Mouse (Mus musculus): ENCODE data around the gene Adamts10.

The Adamts10 gene

DNA sequence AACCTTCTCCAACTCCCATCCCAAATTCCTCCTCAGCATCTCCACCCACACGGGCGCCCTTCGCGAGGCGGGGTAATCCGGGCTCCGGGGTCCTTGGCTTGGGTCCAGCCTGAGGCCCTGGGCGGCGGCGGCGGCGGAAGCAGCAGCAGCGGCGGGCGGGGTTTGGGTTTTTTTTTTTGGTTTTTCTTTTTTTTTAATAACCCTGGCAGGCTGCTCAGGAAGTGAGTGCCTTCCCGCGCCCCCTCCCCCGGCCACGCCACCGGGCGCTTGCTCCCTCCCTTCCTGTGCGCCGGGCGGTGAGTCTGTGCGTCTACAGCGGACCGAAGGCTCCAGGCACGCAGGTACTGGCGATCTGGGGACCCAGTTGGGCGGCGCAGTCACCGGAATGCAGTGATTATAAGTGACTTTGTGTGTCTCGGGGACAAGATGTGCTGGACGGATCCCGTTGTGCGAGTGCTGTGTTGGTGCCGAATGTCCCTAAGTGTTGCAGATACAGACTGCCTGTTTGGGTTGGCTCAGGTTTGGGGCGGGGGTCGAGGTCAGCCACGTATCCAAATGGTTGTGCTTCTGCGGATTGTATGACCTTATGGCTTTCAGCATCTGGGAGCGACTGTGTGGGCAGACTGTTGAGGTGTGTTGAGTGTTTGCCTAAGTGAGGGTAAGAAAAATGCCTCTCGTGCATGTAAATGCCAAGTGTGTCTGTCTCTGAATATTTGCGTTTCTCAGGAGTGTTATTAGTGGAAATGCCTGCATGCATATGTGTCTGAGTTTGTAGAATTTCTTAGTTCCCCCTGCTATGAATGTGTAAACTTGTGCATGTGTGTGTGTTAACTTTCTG, at the start of gene Adamts10:
Gene Adamts10 (plus strand): TSS at position 287 of the 838 bp plus-strand sequence.
- DNase-seq (ENCODE audit: low spot score in 2 of 2): peak; percentile 49 to 76

DNA sequence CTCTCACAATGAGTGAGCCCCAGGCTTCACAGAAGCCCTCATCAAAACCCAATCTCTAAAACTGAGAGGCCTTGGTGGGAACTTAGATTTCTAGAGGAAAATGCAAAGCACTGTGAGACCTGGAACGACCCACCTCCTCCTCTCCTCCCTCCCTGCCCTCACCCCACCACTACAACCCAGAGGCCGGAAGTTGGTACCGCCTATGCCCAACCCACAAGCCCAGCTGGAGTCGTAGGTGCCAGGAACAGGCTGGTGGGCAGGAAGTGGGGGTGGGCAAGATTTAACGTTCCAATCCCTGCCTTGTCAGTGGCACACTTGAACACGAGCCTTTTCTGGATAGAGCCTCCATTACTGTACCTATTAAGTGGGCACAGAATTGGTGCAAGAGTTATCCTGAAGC, 40.0 kb upstream of the Adamts10 start:
- no peak for DNase-seq (ENCODE audit: low spot score in 2 of 2)

- no peak for DNase-seq (ENCODE audit: low spot score in 2 of 2)
These were observed 36.8 kb upstream of the Adamts10 start for GRCm38 (mm10) chr17:33487211-33487610.

DNA sequence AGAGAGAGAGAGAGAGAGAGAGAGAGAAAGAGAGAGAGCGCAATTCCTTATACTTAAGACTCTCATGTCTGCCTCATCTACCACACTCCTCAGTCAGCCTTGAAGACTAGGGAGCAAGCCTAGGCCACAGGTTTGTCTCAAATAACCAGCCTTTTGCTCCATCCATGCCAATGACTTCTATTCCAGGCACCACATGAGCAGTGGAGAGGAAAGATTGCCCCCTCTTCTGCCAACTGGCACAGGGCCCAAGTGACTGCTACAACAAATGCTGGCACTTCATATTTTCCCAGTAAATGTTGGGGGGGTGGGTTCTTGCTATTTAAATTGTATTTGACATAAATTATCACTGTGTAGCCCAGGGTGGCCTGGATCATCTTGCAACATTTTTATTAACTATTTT, 36.4 kb upstream of the Adamts10 start:
- DNase-seq (ENCODE audit: low spot score in 2 of 2): no peak

DNA sequence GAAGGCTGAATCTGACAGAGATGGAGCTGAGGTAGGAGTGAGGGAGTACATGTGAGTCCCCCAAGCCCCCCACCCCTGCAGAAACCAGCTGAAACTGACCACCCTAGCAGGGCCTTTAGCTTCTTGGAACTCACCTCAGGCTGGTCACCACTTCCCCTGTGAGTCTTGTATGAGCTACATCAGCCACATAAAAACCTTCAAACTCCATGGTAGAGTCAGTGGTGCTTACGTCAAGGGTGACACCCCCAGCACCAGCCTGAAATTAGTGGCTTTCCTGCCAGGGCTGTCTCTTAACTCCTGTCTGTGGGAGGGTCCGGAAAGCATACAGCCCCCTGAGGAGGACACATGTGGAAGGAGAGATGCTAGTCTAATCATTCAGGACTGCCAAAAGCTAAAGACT, 32.6 kb upstream of the Adamts10 start:
- DNase-seq (ENCODE audit: low spot score in 2 of 2): no peak

GRCm38 (mm10) chr17:33493065-33493464, 30.9 kb upstream of the Adamts10 start:
- peak in 1 of 2 experiments; percentile 12 for DNase-seq (ENCODE audit: low spot score in 2 of 2)

DNA sequence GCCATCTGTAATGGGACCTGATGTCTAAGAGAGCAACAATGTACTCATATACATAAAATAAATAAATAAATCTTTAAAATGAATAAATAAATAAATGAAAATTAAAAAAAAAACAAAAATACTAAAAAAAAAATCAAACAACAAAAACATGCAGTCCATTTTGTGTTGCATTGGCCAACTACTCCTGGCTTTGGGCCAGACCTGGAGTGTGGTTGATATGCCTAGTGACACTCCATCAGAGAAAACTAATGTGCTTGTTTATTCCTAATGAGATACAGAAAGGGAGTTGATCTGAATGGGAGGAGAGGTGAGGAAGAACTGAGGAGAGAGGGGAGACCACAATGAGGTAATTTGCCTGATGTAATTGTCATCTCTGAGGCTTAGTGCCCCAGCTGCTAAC, 29.4 kb upstream of the Adamts10 start:
- no peak for DNase-seq (ENCODE audit: low spot score in 2 of 2)

GRCm38 (mm10) chr17:33498918-33499317, 25.1 kb upstream of the Adamts10 start:
- no peak for DNase-seq (ENCODE audit: low spot score in 2 of 2)

GRCm38 (mm10) chr17:33508386-33508785, 15.6 kb upstream of the Adamts10 start:
- DNase-seq (ENCODE audit: low spot score in 2 of 2): no peak

DNA sequence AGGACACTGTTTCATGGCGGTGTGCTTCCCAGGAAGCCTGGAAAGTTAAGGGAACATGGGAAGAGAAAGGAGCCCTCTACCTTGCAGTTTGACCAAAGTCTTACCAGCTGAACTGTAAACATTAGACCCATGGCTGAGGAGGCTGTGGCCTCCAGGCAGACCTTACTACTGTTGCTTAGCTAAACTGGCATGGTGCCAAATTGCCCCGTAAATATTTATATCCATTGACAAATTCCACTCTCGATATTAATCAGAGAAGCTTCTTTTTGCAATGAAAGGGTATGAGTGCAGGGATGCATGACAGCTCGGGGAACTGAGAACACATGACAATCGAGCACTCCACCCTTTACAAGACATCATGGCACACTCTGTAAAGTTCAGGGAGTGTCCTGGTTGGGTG, 13.8 kb upstream of the Adamts10 start:
- no peak for DNase-seq (ENCODE audit: low spot score in 2 of 2)

GRCm38 (mm10) chr17:33512441-33513415, 11.3 kb upstream of the Adamts10 start:
- no peak for DNase-seq (ENCODE audit: low spot score in 2 of 2)

- no peak for DNase-seq (ENCODE audit: low spot score in 2 of 2)
These were observed 10.1 kb upstream of the Adamts10 start for GRCm38 (mm10) chr17:33513874-33514273.

- no peak for DNase-seq (ENCODE audit: low spot score in 2 of 2)
These were observed 3.6 kb upstream of the Adamts10 start for GRCm38 (mm10) chr17:33520366-33520765.

- DNase-seq (ENCODE audit: low spot score in 2 of 2): no peak
These were observed 530 bp upstream of the Adamts10 start for GRCm38 (mm10) chr17:33523431-33523917.

- no peak for DNase-seq (ENCODE audit: low spot score in 2 of 2)
These were observed 886 bp downstream of the Adamts10 start for GRCm38 (mm10) chr17:33524806-33525373.

GRCm38 (mm10) chr17:33526506-33526905, 2.5 kb downstream of the Adamts10 start:
- DNase-seq (ENCODE audit: low spot score in 2 of 2): peak in 1 of 2 experiments; percentile 35

DNA sequence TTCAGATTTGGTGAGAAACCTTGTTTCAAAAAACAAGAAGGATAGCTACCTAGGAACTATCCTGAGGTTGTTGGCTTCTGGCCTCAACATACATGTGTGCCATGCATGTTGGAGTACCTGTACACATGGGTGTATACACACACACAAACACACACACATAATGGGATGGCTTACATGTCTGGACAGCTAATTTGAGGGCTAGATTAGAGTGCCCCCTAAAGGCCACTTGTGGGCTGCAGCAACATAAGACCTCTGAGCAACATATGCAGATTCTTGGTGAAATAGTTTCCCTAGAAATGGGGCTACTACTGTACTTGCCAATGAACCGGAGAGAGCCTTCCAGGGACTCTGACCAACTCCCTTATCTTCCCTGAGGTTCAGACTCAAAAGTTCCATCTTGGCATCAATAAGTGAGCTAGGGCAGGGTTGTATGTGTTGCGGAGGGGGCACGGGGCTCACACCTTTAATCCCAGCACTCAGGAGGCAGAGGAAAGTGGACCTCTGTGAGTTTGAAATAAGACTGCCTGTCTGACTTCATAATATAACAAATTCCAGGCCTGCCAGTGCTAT, 15.2 kb downstream of the Adamts10 start:
- DNase-seq (ENCODE audit: low spot score in 2 of 2): peak in 1 of 2 experiments; percentile 31

DNA sequence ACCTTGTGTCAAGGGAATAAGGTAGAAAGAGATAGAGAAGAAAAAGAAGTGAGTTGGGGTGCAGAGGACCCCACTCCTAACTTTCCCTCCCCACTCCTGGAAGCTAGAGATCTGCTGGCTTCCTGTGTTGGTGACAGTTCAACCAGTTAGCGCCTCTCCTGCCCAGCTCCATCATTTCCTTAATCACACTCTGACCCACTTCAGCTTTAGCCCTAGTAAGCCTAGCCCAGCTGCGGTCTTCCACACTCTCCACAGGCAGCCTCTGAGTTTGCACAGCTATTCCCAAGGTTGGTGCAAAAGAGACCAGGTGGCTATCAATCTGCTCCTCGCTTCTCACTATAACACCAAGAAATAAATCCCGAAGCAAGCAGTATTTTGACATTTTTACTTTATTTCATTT, 15.9 kb downstream of the Adamts10 start:
- DNase-seq (ENCODE audit: low spot score in 2 of 2): no peak

DNA sequence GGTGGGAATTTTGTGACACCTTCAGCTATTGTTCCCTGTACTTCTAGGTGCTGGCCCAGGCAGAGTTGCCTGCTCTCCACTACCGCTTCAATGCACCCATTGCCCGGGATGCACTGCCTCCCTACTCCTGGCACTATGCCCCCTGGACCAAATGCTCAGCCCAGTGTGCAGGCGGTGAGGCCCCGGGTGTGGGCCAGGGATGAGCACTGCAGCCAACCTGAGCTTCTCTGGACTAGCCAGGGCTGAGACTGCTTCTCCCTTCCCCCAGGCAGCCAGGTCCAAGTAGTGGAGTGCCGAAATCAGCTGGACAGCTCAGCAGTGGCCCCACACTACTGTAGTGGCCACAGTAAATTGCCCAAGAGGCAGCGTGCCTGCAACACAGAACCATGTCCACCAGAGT, 25.2 kb downstream of the Adamts10 start:
- DNase-seq (ENCODE audit: low spot score in 2 of 2): no peak

GRCm38 (mm10) chr17:33550388-33550787, 26.4 kb downstream of the Adamts10 start:
- no peak for DNase-seq (ENCODE audit: low spot score in 2 of 2)

DNA sequence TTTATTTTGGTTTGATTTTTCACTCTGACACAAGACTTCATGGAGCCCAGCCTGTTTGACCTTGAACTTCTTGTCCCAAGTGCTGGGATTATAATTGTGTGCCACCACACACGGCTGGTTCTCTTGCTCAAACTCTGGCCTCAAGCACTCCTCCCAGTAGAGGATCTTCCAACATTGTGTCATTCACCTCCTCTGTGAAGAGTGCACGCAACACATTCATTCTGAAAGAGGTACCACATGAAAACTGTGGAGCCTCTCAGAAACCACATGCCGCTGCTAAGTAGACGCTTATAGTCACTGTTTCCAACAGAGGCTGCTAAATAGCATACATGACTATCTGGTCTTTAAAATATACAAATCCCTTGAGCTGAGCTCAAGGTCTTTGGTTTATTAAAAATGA, 28.1 kb downstream of the Adamts10 start:
- no peak for DNase-seq (ENCODE audit: low spot score in 2 of 2)

DNA sequence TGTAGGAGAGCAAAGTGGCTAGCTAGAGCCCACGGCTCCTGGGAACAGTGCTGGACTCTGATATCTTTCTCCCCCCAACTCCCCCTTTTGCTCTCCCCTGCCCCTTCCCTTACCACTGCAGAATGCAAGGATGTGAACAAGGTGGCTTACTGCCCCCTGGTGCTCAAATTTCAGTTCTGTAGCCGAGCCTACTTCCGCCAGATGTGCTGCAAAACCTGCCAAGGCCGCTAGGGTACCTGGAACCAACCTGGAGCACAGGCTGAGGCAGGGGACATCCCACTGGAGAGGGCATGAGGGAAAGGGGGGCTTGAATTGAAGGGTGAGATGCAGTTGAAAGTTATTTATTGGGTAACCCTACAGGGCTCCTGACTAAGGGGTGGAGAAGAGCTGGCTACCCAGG, 29.0 kb downstream of the Adamts10 start:
- no peak for DNase-seq (ENCODE audit: low spot score in 2 of 2)

All from urinary bladder, postnatal 36 days (tissue).